ENCODE assay signal across 8 mouse cellular contexts in genomic region chr16:93686945-93687344, GRCm38 (mm10). TPM values are rescaled to one million over a fixed set of nuclear protein-coding genes. Genes with fewer than 3 reads are reported as not detected.
DNase-seq lines count a peak whose midpoint lies in the region; ATAC-seq and TF ChIP-seq lines count a peak whose summit lies in the region.

No protein-coding gene starts in this region.

- no peak for ATAC-seq in forebrain, embryonic 14.5 days
- ATAC-seq in forebrain, embryonic 13.5 days = no peak
- no peak for ATAC-seq in intestine, postnatal 0 days

- H3K4me2 ChIP-seq in forebrain, embryonic 14.5 days (ENCODE audit: low read length) = no peak overlapping the region
- no peak overlapping the region for H3K4me2 ChIP-seq in forebrain, embryonic 13.5 days
- H3K4me2 ChIP-seq in intestine, postnatal 0 days (replicated peaks; ENCODE audit: low read depth) = peak overlapping the region; percentile 50

- H3K36me3 ChIP-seq in forebrain, embryonic 14.5 days (ENCODE audit: control insufficient read depth, insufficient read depth, low read length) = no peaks in the 10 kb centered on the region
- no peaks in the 10 kb centered on the region for H3K36me3 ChIP-seq in forebrain, embryonic 13.5 days (ENCODE audit: poor library complexity, severe bottlenecking)
- no peaks in the 10 kb centered on the region; the same call in 1 of the 2 replicates for H3K36me3 ChIP-seq in intestine, postnatal 0 days (ENCODE audit: control insufficient read depth, insufficient read depth)
- no peaks in the 10 kb centered on the region for H3K36me3 ChIP-seq in thymus, adult 2 months (ENCODE audit: control insufficient read depth, insufficient read depth, low read length)

- no peak overlapping the region for H3K9ac ChIP-seq in forebrain, embryonic 14.5 days (ENCODE audit: low read length)
- no peak overlapping the region for H3K9ac ChIP-seq in forebrain, embryonic 13.5 days
- no peak overlapping the region for H3K9ac ChIP-seq in intestine, postnatal 0 days (ENCODE audit: low read depth, low read length)

- peaks cover 6% of the 10 kb centered on the region for H3K4me1 ChIP-seq in forebrain, embryonic 14.5 days (ENCODE audit: control insufficient read depth, insufficient read depth, low read length)
- peaks cover 20% of the 10 kb centered on the region for H3K4me1 ChIP-seq in forebrain, embryonic 13.5 days
- H3K4me1 ChIP-seq in intestine, postnatal 0 days (replicated peaks; ENCODE audit: control insufficient read depth, insufficient read depth, low read length) = 0 out of 2 replicates have a peak, but pooled peaks cover 3% of the 10 kb centered on the region
- peaks cover 31% of the 10 kb centered on the region for H3K4me1 ChIP-seq in thymus, adult 2 months (replicated peaks; ENCODE audit: control insufficient read depth, insufficient read depth, low read length)

- no peak overlapping the region for H3K4me3 ChIP-seq in forebrain, embryonic 14.5 days (ENCODE audit: low read depth, low read length)
- H3K4me3 ChIP-seq in forebrain, embryonic 13.5 days = no peak overlapping the region
- H3K4me3 ChIP-seq in intestine, postnatal 0 days (ENCODE audit: low read depth, low read length) = peak overlapping the region; percentile 8
- no peak overlapping the region for H3K4me3 ChIP-seq in thymus, adult 2 months (ENCODE audit: control insufficient read depth, insufficient read depth, low read length)

- WGBS in forebrain, embryonic 14.5 days = 47% methylated on average over 5 of the region's 5 CpGs
- 47% methylated on average over 5 of the region's 5 CpGs for WGBS in forebrain, embryonic 13.5 days
- WGBS in intestine, postnatal 0 days = 29% methylated on average over 5 of the region's 5 CpGs
- 10% methylated on average over 5 of the region's 5 CpGs for WGBS in thymus, adult 2 months

- peak; percentile 72 for TF ChIP-seq CTCF in intestine, postnatal 0 days (IDR thresholded peaks at IDR 0.05; ENCODE audit: low read depth)
- no peak for TF ChIP-seq CTCF in thymus, adult 2 months (IDR thresholded peaks at IDR 0.05; ENCODE audit: borderline replicate concordance, control insufficient read depth, extremely low read depth, insufficient read depth, low read length, poor library complexity)

- peaks cover 32% of the 10 kb centered on the region for H3K27me3 ChIP-seq in forebrain, embryonic 14.5 days (replicated peaks; ENCODE audit: control insufficient read depth, insufficient read depth, low read length)
- H3K27me3 ChIP-seq in forebrain, embryonic 13.5 days = peaks cover 44% of the 10 kb centered on the region
- H3K27me3 ChIP-seq in intestine, postnatal 0 days (replicated peaks; ENCODE audit: control insufficient read depth, insufficient read depth, low read length) = peaks cover 10% of the 10 kb centered on the region
- H3K27me3 ChIP-seq in thymus, adult 2 months (ENCODE audit: control insufficient read depth, insufficient read depth, low read length) = peaks cover 25% of the 10 kb centered on the region

- TF ChIP-seq POLR2A in thymus, adult 2 months (IDR thresholded peaks at IDR 0.05; ENCODE audit: control insufficient read depth, extremely low read depth, insufficient read depth, low read length, poor library complexity) = no peak

- H3K9me3 ChIP-seq in forebrain, embryonic 14.5 days (replicated peaks; ENCODE audit: control insufficient read depth, low read length) = no peaks in the 10 kb centered on the region
- no peaks in the 10 kb centered on the region for H3K9me3 ChIP-seq in forebrain, embryonic 13.5 days (replicated peaks)
- H3K9me3 ChIP-seq in intestine, postnatal 0 days (ENCODE audit: control insufficient read depth) = no peaks in the 10 kb centered on the region

- H3K27ac ChIP-seq in forebrain, embryonic 14.5 days (ENCODE audit: low read depth, low read length) = no peak overlapping the region
- H3K27ac ChIP-seq in forebrain, embryonic 13.5 days = no peak overlapping the region
- no peak overlapping the region for H3K27ac ChIP-seq in intestine, postnatal 0 days (ENCODE audit: low read depth, low read length)
- no peak overlapping the region for H3K27ac ChIP-seq in thymus, adult 2 months (ENCODE audit: control insufficient read depth, insufficient read depth, low read length)

- DNase-seq in forebrain, embryonic 14.5 days (ENCODE audit: low spot score) = peak; percentile 71
- DNase-seq in thymus, postnatal 0 days (ENCODE audit: low spot score) = peak; percentile 78
- DNase-seq in thymus, postnatal 14 days = no peak
- peak; percentile 18 for DNase-seq in yolk sac, embryonic 10.5 days (ENCODE audit: low spot score)
- no peak for DNase-seq in testis, postnatal 10 days (ENCODE audit: low spot score)
- no peak for DNase-seq in thymus, adult 2 months

RNA-seq across cellular contexts. Expression of gene Cbr3, which starts 3.9 kb away (rescaled TPM):
- polyA plus RNA-seq in forebrain, embryonic 14.5 days (2014; fragmentation: Nextera tagmentation; extraction: Ambion mirVana) = 0.62 and 0.63 TPM in 2 replicates
- 0.15 TPM in 1 of 2 replicates, not detected in the other for polyA plus RNA-seq in forebrain, embryonic 13.5 days (2015; fragmentation: Nextera tagmentation; extraction: Ambion mirVana)
- 8.4 and 8.5 TPM in 2 replicates for polyA plus RNA-seq in thymus, postnatal 0 days (2015; fragmentation: Nextera tagmentation; extraction: Ambion mirVana)
- 5.9 and 7.6 TPM in 2 replicates for polyA plus RNA-seq in intestine, postnatal 0 days (2015; fragmentation: Nextera tagmentation; extraction: Ambion mirVana)
- polyA plus RNA-seq in thymus, adult 2 months (2012; rRNA removed) = 6.6 and 8.9 TPM in 2 replicates

RNA-seq across cellular contexts. Expression of gene Dop1b, which starts 24.8 kb away (rescaled TPM):
- polyA plus RNA-seq in forebrain, embryonic 14.5 days (2014; fragmentation: Nextera tagmentation; extraction: Ambion mirVana) = 19.6 and 29.9 TPM in 2 replicates
- 17.1 and 18.3 TPM in 2 replicates for polyA plus RNA-seq in forebrain, embryonic 13.5 days (2015; fragmentation: Nextera tagmentation; extraction: Ambion mirVana)
- polyA plus RNA-seq in thymus, postnatal 0 days (2015; fragmentation: Nextera tagmentation; extraction: Ambion mirVana) = 11.9 and 17.1 TPM in 2 replicates
- 17.2 and 21.2 TPM in 2 replicates for polyA plus RNA-seq in intestine, postnatal 0 days (2015; fragmentation: Nextera tagmentation; extraction: Ambion mirVana)
- 59.3 and 60.6 TPM in 2 replicates for polyA plus RNA-seq in thymus, adult 2 months (2012; rRNA removed)

RNA-seq across cellular contexts. Expression of gene Gm5678, which starts 59.0 kb away (rescaled TPM):
- not detected in 2 replicates for polyA plus RNA-seq in forebrain, embryonic 14.5 days (2014; fragmentation: Nextera tagmentation; extraction: Ambion mirVana)
- polyA plus RNA-seq in forebrain, embryonic 13.5 days (2015; fragmentation: Nextera tagmentation; extraction: Ambion mirVana) = not detected in 2 replicates
- 0.18 and 0.25 TPM in 2 replicates for polyA plus RNA-seq in thymus, postnatal 0 days (2015; fragmentation: Nextera tagmentation; extraction: Ambion mirVana)
- polyA plus RNA-seq in intestine, postnatal 0 days (2015; fragmentation: Nextera tagmentation; extraction: Ambion mirVana) = 0.16 TPM in 1 of 2 replicates, not detected in the other
- 0.14 TPM in 1 of 2 replicates, not detected in the other for polyA plus RNA-seq in thymus, adult 2 months (2012; rRNA removed)

Comparison
In these comparisons a context has a peak if more than half of its experiments do, and no peak if none do; other contexts are left out.
1. DNase-seq: peak in forebrain, embryonic 14.5 days (single experiment), thymus, postnatal 0 days (single experiment) and yolk sac, embryonic 10.5 days (single experiment); none in thymus, postnatal 14 days (single experiment), testis, postnatal 10 days (single experiment) and thymus, adult 2 months (single experiment).